Mouse (Mus musculus) ES-Bruce4 (cell line): Measurements from ENCODE around the gene Adamts14. TPM values are rescaled to one million over a fixed set of nuclear protein-coding genes. Genes with fewer than 3 reads are reported as not detected.

Experiments used
- H3K27ac ChIP-seq: 2 replicates; pipeline ENCODE4 v1.5.1; 2012; ENCODE audit warnings: low read length, inconsistent platforms; ENCODE audit not compliant: insufficient read depth
- H3K27me3 ChIP-seq: 2 replicates; pipeline ENCODE4 v1.6.1; 2012; ENCODE audit warnings: mild to moderate bottlenecking, low read length, inconsistent platforms; ENCODE audit not compliant: control insufficient read depth, poor library complexity, insufficient read depth, severe bottlenecking
- H3K36me3 ChIP-seq: 2 replicates; pipeline ENCODE4 v1.6.1; 2012; ENCODE audit warnings: inconsistent platforms, mild to moderate bottlenecking, low read length, moderate library complexity; ENCODE audit not compliant: control insufficient read depth, poor library complexity, insufficient read depth, severe bottlenecking
- H3K4me1 ChIP-seq: one replicate; pipeline ENCODE4 v1.8.1; 2011; ENCODE audit warnings: low read length; ENCODE audit not compliant: control insufficient read depth, insufficient read depth
- H3K4me3 ChIP-seq: 2 replicates; pipeline ENCODE4 v1.5.1; 2011; ENCODE audit warnings: low read depth, mild to moderate bottlenecking, low read length
- H3K9ac ChIP-seq: 2 replicates; pipeline ENCODE4 v1.6.1; 2012; ENCODE audit warnings: low read depth, mild to moderate bottlenecking, inconsistent platforms; ENCODE audit not compliant: poor library complexity, severe bottlenecking
- H3K9me3 ChIP-seq: replicated peaks from 2 replicates; pipeline ENCODE4 v1.6.1; 2012; ENCODE audit warnings: mild to moderate bottlenecking, low read length, inconsistent platforms; ENCODE audit not compliant: control insufficient read depth, poor library complexity, insufficient read depth, severe bottlenecking
- CTCF ChIP-seq: IDR thresholded peaks from one replicate; pipeline ENCODE4 v1.8.1; 2011; ENCODE audit warnings: low read depth, low read length
- EP300 ChIP-seq: IDR thresholded peaks from 2 replicates; pipeline ENCODE4 v1.6.1; 2011; ENCODE audit warnings: low read depth, low read length; ENCODE audit not compliant: insufficient read depth
- POLR2A ChIP-seq: IDR thresholded peaks from one replicate; pipeline ENCODE4 v1.8.1; 2011; ENCODE audit warnings: low read length; ENCODE audit not compliant: insufficient read depth
- polyA plus RNA-seq: library from polyadenylated mRNA; stranded (reverse); fragments of >200 nt; gene quantifications from 2 replicates; pipeline ENCODE4 v1.2.4, GENCODE M21; 2011; ENCODE audit warnings: low read depth; ENCODE audit not compliant: missing spikeins, insufficient read depth, insufficient read length

Gene Adamts14
- polyA plus RNA-seq, 1 experiment = 3.7 TPM

DNA sequence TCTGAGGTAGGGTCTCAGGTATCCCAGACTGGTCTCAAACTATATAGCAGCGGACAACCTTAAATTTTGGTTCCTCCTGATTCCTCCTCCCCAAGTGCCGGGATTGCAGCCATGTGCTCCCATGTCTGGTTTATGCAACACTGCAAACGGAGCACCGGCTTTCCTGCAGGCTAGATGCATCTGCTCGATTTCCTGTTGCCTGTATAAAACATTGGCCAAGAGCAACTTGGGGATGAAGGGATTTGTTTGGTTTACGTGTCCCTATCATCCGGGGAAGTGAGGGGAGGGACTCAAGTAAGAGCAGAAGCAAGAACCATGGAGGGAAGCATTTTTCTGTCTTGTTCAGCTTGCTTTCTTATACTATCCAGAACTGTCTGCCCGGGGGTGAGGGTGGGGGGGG, 78.0 kb downstream of the Adamts14 start:
- TF ChIP-seq EP300 (no peak), POLR2A (no peak), CTCF (no peak)
- Histone ChIP-seq H3K9me3 (no peaks in the 10 kb centered on the region), H3K4me1 (peaks cover 2% of the 10 kb centered on the region), H3K36me3 (no peaks in the 10 kb centered on the region), H3K4me3 (no peak overlapping the region), H3K27me3 (no peaks in the 10 kb centered on the region), H3K9ac (no peak overlapping the region), H3K27ac (no peak overlapping the region)

DNA sequence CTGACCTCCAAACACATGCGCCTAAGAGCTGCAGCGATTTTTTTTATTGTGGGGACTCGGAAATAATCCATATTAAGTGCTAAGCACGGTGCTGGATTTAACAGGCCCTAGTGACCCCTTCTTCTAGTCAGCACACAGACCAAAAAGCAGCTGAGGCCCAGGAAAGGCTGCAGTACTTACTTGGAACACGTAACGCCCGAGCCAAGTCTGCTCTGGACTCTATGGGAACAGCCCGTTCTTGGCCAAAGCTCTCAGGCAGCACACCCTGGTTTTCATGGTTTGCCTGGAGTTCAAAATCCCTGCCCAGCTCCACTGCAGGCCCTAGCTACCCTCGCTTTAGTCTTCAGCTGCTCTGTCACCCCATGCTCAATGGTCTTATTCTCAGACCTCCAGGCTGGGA, 78.6 kb downstream of the Adamts14 start:
- Histone ChIP-seq H3K4me3 (no peak overlapping the region), H3K9me3 (no peaks in the 10 kb centered on the region), H3K9ac (no peak overlapping the region), H3K36me3 (no peaks in the 10 kb centered on the region), H3K27me3 (no peaks in the 10 kb centered on the region), H3K27ac (no peak overlapping the region), H3K4me1 (no peaks in the 10 kb centered on the region)
- TF ChIP-seq POLR2A = no peak
- TF ChIP-seq EP300 = no peak
- TF ChIP-seq CTCF = no peak

DNA sequence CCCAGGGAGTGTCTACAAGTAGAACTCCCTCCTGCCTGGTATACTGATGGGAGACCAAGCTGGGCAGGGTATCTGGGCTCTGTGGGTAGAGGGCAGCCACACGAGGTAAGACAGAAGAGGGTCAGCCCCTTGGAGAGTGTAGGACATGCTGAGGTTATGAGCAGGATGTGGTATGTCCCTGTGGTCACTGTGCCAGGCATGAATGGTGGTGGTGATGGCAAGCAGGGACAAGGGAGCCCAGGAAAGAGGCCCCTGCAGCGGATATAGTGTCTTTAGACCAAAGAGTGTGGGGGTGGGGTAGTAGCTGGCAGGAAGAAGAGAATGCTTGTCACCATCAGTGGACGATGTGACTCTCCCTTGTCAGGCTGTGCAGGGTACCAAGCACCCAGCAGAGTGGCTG, 85.2 kb downstream of the Adamts14 start:
- Histone ChIP-seq H3K4me1 (no peaks in the 10 kb centered on the region), H3K27ac (no peak overlapping the region), H3K36me3 (no peaks in the 10 kb centered on the region), H3K9me3 (no peaks in the 10 kb centered on the region), H3K27me3 (no peaks in the 10 kb centered on the region), H3K4me3 (no peak overlapping the region), H3K9ac (no peak overlapping the region)
- no peak for TF ChIP-seq CTCF
- no peak for TF ChIP-seq POLR2A
- no peak for TF ChIP-seq EP300

DNA sequence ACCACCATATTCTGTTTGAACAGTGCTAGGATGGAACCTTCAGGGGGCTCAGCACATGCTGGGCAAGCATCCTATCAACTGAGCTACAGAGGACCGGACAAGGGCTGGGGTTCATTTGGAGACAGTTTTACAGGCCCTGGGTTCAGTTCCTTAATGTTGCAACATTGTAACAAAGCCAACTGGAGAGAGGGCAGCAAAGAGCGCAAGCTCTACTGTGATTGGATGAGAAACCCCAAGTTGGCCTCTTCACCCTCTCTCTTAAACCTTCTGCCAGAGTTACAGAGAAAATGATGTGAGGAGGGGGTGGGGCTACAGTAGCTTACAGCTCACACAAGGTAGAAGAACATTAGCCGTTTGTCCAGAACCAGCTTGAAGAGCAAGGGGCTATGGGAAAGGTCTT, 86.2 kb downstream of the Adamts14 start:
- Histone ChIP-seq H3K9ac (no peak overlapping the region), H3K4me1 (no peaks in the 10 kb centered on the region), H3K27me3 (no peaks in the 10 kb centered on the region), H3K9me3 (no peaks in the 10 kb centered on the region), H3K36me3 (no peaks in the 10 kb centered on the region), H3K27ac (no peak overlapping the region), H3K4me3 (no peak overlapping the region)
- TF ChIP-seq EP300 (no peak), POLR2A (no peak), CTCF (no peak)

DNA sequence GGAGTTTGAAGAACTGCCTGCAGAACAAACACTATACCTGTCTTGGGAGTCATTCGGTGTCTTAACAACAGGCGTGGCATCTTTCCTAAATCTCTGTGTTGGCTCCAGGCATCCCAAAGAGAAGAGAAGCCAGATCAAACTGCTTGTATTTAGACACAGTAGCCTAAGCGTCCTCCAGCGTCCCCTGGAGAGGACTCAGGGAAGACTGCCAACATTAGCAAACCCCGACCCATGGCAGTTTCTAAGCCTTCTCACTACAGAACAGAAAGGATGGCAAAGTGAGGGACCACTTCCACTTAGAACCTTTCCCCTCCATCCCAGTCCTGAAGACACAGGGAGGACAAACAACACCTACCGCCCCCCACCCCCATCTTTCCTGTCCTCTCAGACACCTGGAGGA, 93.3 kb downstream of the Adamts14 start:
- H3K27ac ChIP-seq = no peak overlapping the region
- no peaks in the 10 kb centered on the region for H3K36me3 ChIP-seq
- no peaks in the 10 kb centered on the region for H3K27me3 ChIP-seq
- no peaks in the 10 kb centered on the region for H3K4me1 ChIP-seq
- H3K4me3 ChIP-seq = no peak overlapping the region
- TF ChIP-seq CTCF (no peak), POLR2A (no peak), EP300 (no peak)
- H3K9me3 ChIP-seq = no peaks in the 10 kb centered on the region
- no peak overlapping the region for H3K9ac ChIP-seq

DNA sequence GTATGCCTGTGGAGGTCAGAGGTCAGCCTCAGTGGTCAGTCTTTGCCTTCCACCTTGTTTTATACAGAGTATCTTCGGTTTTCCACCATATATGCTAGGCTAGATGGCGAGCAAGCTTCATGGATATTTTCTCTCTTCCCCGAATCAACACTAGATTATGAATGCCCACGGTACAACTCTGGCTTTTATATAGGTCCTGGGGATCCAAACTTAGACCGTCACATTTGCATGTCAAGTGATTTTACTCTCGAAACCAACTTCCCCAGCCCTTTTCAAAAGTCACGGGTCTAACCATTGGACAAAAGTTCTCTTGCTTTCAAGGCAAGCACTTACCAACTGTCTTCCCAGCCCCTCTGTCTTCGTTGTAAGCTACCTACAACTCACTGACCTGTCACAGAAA, 94.6 kb downstream of the Adamts14 start:
- Histone ChIP-seq H3K27ac (no peak overlapping the region), H3K4me3 (no peak overlapping the region), H3K27me3 (no peaks in the 10 kb centered on the region), H3K36me3 (no peaks in the 10 kb centered on the region), H3K9me3 (no peaks in the 10 kb centered on the region), H3K9ac (no peak overlapping the region), H3K4me1 (no peaks in the 10 kb centered on the region)
- no peak for TF ChIP-seq EP300
- TF ChIP-seq POLR2A = no peak
- no peak for TF ChIP-seq CTCF
